Mouse (Mus musculus): Measurements from ENCODE around the gene Kcnk7. TPM values are rescaled to one million over a fixed set of nuclear protein-coding genes. Genes with fewer than 3 reads are reported as not detected.

Kcnk7 gene
- polyA plus RNA-seq, 1 experiment, result not detected

DNA sequence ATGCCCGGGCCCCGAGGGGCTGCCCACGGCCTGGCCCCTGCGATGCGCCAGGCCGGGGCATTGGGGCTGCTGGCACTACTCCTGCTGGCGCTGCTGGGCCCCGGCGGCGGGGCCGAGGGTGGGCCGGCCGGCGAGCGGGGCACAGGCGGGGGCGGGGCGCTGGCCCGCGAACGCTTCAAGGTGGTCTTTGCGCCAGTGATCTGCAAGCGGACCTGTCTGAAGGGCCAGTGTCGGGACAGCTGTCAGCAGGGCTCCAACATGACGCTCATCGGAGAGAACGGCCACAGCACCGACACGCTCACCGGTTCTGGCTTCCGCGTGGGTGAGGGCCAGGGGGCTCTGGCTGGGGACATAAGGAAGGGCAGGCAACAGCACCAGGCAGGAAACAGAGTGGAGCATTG lies 38.1 kb downstream of the Kcnk7 start:
- peaks cover 16% of the 10 kb centered on the region for H3K4me1 ChIP-seq (ENCODE audit: control insufficient read depth, insufficient read depth, low read length)
- no peak; the same call in 1 of the 2 replicates for TF ChIP-seq POLR2A (IDR thresholded peaks at IDR 0.05; ENCODE audit: low read depth, low read length)
- TF ChIP-seq CTCF (IDR thresholded peaks at IDR 0.05; ENCODE audit: borderline replicate concordance, insufficient read depth, low read length), result no peak
- H3K27ac ChIP-seq (ENCODE audit: insufficient read depth, low read length), result peak overlapping the region; percentile 84
- peak overlapping the region; percentile 78 for H3K4me3 ChIP-seq (ENCODE audit: insufficient read depth, low read length)

- Histone ChIP-seq H3K4me3 (ENCODE audit: insufficient read depth, low read length) (peak overlapping the region; percentile 78), H3K27ac (ENCODE audit: insufficient read depth, low read length) (0 out of 2 replicates have a peak overlapping the region, but pooled peaks have one; percentile 8), H3K4me1 (ENCODE audit: control insufficient read depth, insufficient read depth, low read length) (peaks cover 16% of the 10 kb centered on the region)
- TF ChIP-seq POLR2A (IDR thresholded peaks at IDR 0.05; ENCODE audit: low read depth, low read length) (0 out of 2 replicates have a peak, but pooled peaks have one; percentile 36), CTCF (IDR thresholded peaks at IDR 0.05; ENCODE audit: borderline replicate concordance, insufficient read depth, low read length) (no peak)
These were observed 39.4 kb downstream of the Kcnk7 start for GRCm38 (mm10) chr19:5743576-5743975.

DNA sequence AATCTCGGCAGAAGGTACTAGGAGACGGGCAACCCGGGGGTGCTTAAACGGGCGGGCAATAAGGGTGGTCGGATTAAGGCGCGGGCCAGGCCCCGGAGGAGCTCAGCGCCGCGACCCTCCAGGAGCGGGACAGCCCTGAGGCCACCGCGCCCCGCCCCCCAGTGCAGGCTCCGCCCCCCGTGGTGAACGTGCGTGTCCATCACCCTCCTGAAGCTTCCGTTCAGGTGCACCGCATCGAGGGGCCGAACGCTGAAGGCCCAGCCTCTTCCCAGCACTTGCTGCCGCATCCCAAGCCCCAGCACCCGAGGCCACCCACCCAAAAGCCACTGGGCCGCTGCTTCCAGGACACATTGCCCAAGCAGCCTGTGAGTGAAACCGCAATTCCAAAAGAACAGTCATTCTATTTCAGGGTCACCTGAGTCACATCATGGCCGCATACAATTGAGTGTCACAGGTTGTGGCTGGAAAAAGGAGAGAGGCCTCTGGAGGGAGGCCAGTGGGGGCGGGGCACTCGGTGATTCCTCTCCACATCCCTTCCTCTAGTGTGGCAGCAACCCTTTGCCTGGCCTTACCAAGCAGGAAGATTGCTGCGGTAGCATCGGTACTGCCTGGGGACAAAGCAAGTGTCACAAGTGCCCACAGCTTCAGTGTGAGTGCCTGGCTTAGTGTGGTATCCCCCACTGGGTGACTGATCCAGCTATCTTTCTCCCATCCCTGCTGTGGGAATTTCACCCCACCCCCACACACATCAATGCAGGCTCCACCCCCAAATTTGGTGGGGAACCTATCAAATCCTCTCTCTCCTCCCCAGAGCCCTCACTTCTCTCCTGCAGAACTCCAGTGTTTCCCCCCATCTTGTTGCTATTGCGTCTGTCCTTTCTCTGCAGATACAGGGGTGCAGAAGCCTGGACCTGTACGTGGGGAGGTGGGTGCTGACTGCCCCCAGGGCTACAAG lies 41.9 kb downstream of the Kcnk7 start:
- Histone ChIP-seq H3K4me3 (ENCODE audit: insufficient read depth, low read length) (no peak overlapping the region), H3K4me1 (ENCODE audit: control insufficient read depth, insufficient read depth, low read length) (peaks cover 32% of the 10 kb centered on the region), H3K27ac (ENCODE audit: insufficient read depth, low read length) (no peak overlapping the region)
- TF ChIP-seq POLR2A (IDR thresholded peaks at IDR 0.05; ENCODE audit: low read depth, low read length), result no peak
- TF ChIP-seq CTCF (IDR thresholded peaks at IDR 0.05; ENCODE audit: borderline replicate concordance, insufficient read depth, low read length), result no peak

DNA sequence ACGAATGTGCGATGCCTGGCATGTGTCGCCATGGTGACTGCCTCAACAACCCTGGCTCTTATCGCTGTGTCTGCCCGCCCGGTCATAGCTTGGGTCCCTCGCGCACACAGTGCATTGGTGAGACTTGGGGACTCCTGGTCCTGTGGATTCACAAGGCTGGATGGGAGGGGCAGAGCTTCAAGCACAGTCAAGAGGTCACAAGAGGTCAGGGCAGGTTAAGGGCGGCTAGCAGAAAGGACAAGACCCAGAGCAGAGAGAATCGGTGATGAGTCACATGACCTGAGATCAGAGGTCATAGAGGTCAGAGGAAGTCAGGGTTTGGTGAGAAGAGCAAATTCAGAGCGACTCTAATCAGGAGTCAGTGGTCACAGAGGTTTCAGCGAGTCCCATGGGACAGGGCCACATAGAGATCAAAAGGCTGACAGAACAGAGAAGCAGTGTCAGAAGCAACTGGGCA lies 42.8 kb downstream of the Kcnk7 start:
- Histone ChIP-seq H3K27ac (ENCODE audit: insufficient read depth, low read length) (no peak overlapping the region), H3K4me1 (ENCODE audit: control insufficient read depth, insufficient read depth, low read length) (peaks cover 32% of the 10 kb centered on the region), H3K4me3 (ENCODE audit: insufficient read depth, low read length) (no peak overlapping the region)
- no peak for TF ChIP-seq CTCF (IDR thresholded peaks at IDR 0.05; ENCODE audit: borderline replicate concordance, insufficient read depth, low read length)
- no peak for TF ChIP-seq POLR2A (IDR thresholded peaks at IDR 0.05; ENCODE audit: low read depth, low read length)

- Histone ChIP-seq H3K27ac (ENCODE audit: insufficient read depth, low read length) (0 out of 2 replicates have a peak overlapping the region, but pooled peaks have one; percentile 21), H3K4me3 (ENCODE audit: insufficient read depth, low read length) (no peak overlapping the region), H3K4me1 (ENCODE audit: control insufficient read depth, insufficient read depth, low read length) (peaks cover 23% of the 10 kb centered on the region)
- no peak for TF ChIP-seq CTCF (IDR thresholded peaks at IDR 0.05; ENCODE audit: borderline replicate concordance, insufficient read depth, low read length)
- no peak for TF ChIP-seq POLR2A (IDR thresholded peaks at IDR 0.05; ENCODE audit: low read depth, low read length)
These were observed 45.3 kb downstream of the Kcnk7 start for GRCm38 (mm10) chr19:5749476-5749875.

- TF ChIP-seq CTCF (IDR thresholded peaks at IDR 0.05; ENCODE audit: borderline replicate concordance, insufficient read depth, low read length), result no peak
- no peak for TF ChIP-seq POLR2A (IDR thresholded peaks at IDR 0.05; ENCODE audit: low read depth, low read length)
- Histone ChIP-seq H3K4me1 (ENCODE audit: control insufficient read depth, insufficient read depth, low read length) (peaks cover 19% of the 10 kb centered on the region), H3K27ac (ENCODE audit: insufficient read depth, low read length) (no peak overlapping the region), H3K4me3 (ENCODE audit: insufficient read depth, low read length) (no peak overlapping the region)
These were observed 46.8 kb downstream of the Kcnk7 start for GRCm38 (mm10) chr19:5750951-5751350.

GRCm38 (mm10) chr19:5751742-5752141 lies 47.6 kb downstream of the Kcnk7 start:
- Histone ChIP-seq H3K4me1 (ENCODE audit: control insufficient read depth, insufficient read depth, low read length) (peaks cover 16% of the 10 kb centered on the region), H3K27ac (ENCODE audit: insufficient read depth, low read length) (no peak overlapping the region), H3K4me3 (ENCODE audit: insufficient read depth, low read length) (no peak overlapping the region)
- TF ChIP-seq CTCF (IDR thresholded peaks at IDR 0.05; ENCODE audit: borderline replicate concordance, insufficient read depth, low read length), result no peak
- TF ChIP-seq POLR2A (IDR thresholded peaks at IDR 0.05; ENCODE audit: low read depth, low read length), result no peak

GRCm38 (mm10) chr19:5756321-5756985 lies 52.3 kb downstream of the Kcnk7 start:
- H3K27ac ChIP-seq (ENCODE audit: insufficient read depth, low read length), result no peak overlapping the region
- H3K4me1 ChIP-seq (ENCODE audit: control insufficient read depth, insufficient read depth, low read length), result no peaks in the 10 kb centered on the region
- TF ChIP-seq CTCF (IDR thresholded peaks at IDR 0.05; ENCODE audit: borderline replicate concordance, insufficient read depth, low read length) (no peak), POLR2A (IDR thresholded peaks at IDR 0.05; ENCODE audit: low read depth, low read length) (no peak)
- no peak overlapping the region for H3K4me3 ChIP-seq (ENCODE audit: insufficient read depth, low read length)

Other genes starting within 250 kb of the Kcnk7 start
- gene Ccdc85b, start 246.5 kb upstream of the Kcnk7 start, polyA plus RNA-seq (2011; ENCODE audit: insufficient read length, low read depth, missing spikeins), result 3.0 and 5.2 TPM in 2 replicates
- gene Fibp, start 243.8 kb upstream of the Kcnk7 start, polyA plus RNA-seq (2011; ENCODE audit: insufficient read length, low read depth, missing spikeins), result 53.1 and 66.3 TPM in 2 replicates
- 0.76 and 1.0 TPM in 2 replicates for gene Ctsw, start 235.9 kb upstream of the Kcnk7 start, polyA plus RNA-seq (2011; ENCODE audit: insufficient read length, low read depth, missing spikeins)
- gene Efemp2, start 230.4 kb upstream of the Kcnk7 start, polyA plus RNA-seq (2011; ENCODE audit: insufficient read length, low read depth, missing spikeins), result 368 and 420 TPM in 2 replicates
- 21.8 and 27.1 TPM in 2 replicates for gene Mus81, start 216.0 kb upstream of the Kcnk7 start, polyA plus RNA-seq (2011; ENCODE audit: insufficient read length, low read depth, missing spikeins)
- 1,890 and 1,995 TPM in 2 replicates for gene Cfl1, start 213.9 kb upstream of the Kcnk7 start, polyA plus RNA-seq (2011; ENCODE audit: insufficient read length, low read depth, missing spikeins)
- 0.97 and 1.4 TPM in 2 replicates for gene 1700020D05Rik, start 200.6 kb upstream of the Kcnk7 start, polyA plus RNA-seq (2011; ENCODE audit: insufficient read length, low read depth, missing spikeins)
- 8.7 and 18.4 TPM in 2 replicates for gene Snx32, start 193.8 kb upstream of the Kcnk7 start, polyA plus RNA-seq (2011; ENCODE audit: insufficient read length, low read depth, missing spikeins)
- gene Ovol1, start 143.7 kb upstream of the Kcnk7 start, polyA plus RNA-seq (2011; ENCODE audit: insufficient read length, low read depth, missing spikeins), result not detected in 2 replicates
- gene Ap5b1, start 136.3 kb upstream of the Kcnk7 start, polyA plus RNA-seq (2011; ENCODE audit: insufficient read length, low read depth, missing spikeins), result 3.1 and 3.2 TPM in 2 replicates
- 36.9 and 38.5 TPM in 2 replicates for gene Rnaseh2c, start 102.5 kb upstream of the Kcnk7 start, polyA plus RNA-seq (2011; ENCODE audit: insufficient read length, low read depth, missing spikeins)
- gene Kat5, start 94.1 kb upstream of the Kcnk7 start, polyA plus RNA-seq (2011; ENCODE audit: insufficient read length, low read depth, missing spikeins), result 41.4 and 46.4 TPM in 2 replicates
- gene Rela, start 66.9 kb upstream of the Kcnk7 start, polyA plus RNA-seq (2011; ENCODE audit: insufficient read length, low read depth, missing spikeins), result 53.6 and 62.3 TPM in 2 replicates
- gene Sipa1, start 40.7 kb upstream of the Kcnk7 start, polyA plus RNA-seq (2011; ENCODE audit: insufficient read length, low read depth, missing spikeins), result 16.7 and 19.1 TPM in 2 replicates
- gene Map3k11, start 15.6 kb upstream of the Kcnk7 start, polyA plus RNA-seq (2011; ENCODE audit: insufficient read length, low read depth, missing spikeins), result 9.3 and 14.2 TPM in 2 replicates
- gene Pcnx3, start 15.5 kb upstream of the Kcnk7 start, polyA plus RNA-seq (2011; ENCODE audit: insufficient read length, low read depth, missing spikeins), result 43.0 and 48.4 TPM in 2 replicates
- gene Ehbp1l1, start 21.9 kb downstream of the Kcnk7 start, polyA plus RNA-seq (2011; ENCODE audit: insufficient read length, low read depth, missing spikeins), result 62.8 and 86.1 TPM in 2 replicates
- gene Fam89b, start 25.3 kb downstream of the Kcnk7 start, polyA plus RNA-seq (2011; ENCODE audit: insufficient read length, low read depth, missing spikeins), result 51.3 and 54.8 TPM in 2 replicates
- gene Ltbp3, start 36.5 kb downstream of the Kcnk7 start, polyA plus RNA-seq (2011; ENCODE audit: insufficient read length, low read depth, missing spikeins), result 119 and 136 TPM in 2 replicates
- gene Scyl1, start 67.1 kb downstream of the Kcnk7 start, polyA plus RNA-seq (2011; ENCODE audit: insufficient read length, low read depth, missing spikeins), result 78.4 and 83.1 TPM in 2 replicates
- 24.9 and 35.7 TPM in 2 replicates for gene Frmd8, start 170.9 kb downstream of the Kcnk7 start, polyA plus RNA-seq (2011; ENCODE audit: insufficient read length, low read depth, missing spikeins)
- gene Slc25a45, start 173.4 kb downstream of the Kcnk7 start, polyA plus RNA-seq (2011; ENCODE audit: insufficient read length, low read depth, missing spikeins), result 1.3 and 3.5 TPM in 2 replicates
- 0.60 and 1.5 TPM in 2 replicates for gene Tigd3, start 189.8 kb downstream of the Kcnk7 start, polyA plus RNA-seq (2011; ENCODE audit: insufficient read length, low read depth, missing spikeins)
- gene Dpf2, start 208.6 kb downstream of the Kcnk7 start, polyA plus RNA-seq (2011; ENCODE audit: insufficient read length, low read depth, missing spikeins), result 94.7 and 135 TPM in 2 replicates
- gene Cdc42ep2, start 220.4 kb downstream of the Kcnk7 start, polyA plus RNA-seq (2011; ENCODE audit: insufficient read length, low read depth, missing spikeins), result 10.4 and 12.1 TPM in 2 replicates

Data from embryonic fibroblast, embryonic 13.5 days (primary cell).